Mouse (Mus musculus): ENCODE data around the gene Kcnk1. TPM values are rescaled to one million over a fixed set of nuclear protein-coding genes. Genes with fewer than 3 reads are reported as not detected.

Gene Kcnk1
- polyA plus RNA-seq, 1 experiment from 2014 or later, result 1.9 TPM

DNA sequence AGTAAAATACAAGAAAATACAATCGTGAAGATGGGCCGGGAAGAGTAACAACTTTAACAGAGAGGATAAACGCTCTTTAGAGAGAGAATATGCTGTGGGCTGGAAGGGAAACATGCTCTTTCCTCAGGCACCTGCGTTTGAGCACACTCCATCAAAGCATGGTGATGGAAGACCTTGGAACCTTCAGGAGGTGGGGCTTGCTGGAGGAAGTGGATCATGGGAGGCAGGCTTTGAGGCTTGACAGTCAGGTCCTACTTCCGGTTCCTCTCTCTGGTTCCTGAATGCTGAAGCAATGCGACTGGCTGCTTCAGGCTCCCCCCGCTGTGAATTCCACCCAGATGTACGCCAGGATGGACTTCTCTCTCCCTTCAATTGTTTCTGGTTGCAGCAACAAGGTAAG lies 34.9 kb upstream of the Kcnk1 start:
- Histone ChIP-seq H3K27ac (ENCODE audit: low read depth, low read length) (no peak overlapping the region), H3K4me2 (no peak overlapping the region), H3K4me1 (replicated peaks; ENCODE audit: control insufficient read depth, insufficient read depth, low read length) (no peaks in the 10 kb centered on the region), H3K27me3 (replicated peaks; ENCODE audit: control insufficient read depth, insufficient read depth, low read length) (peaks cover 15% of the 10 kb centered on the region), H3K36me3 (ENCODE audit: control insufficient read depth, insufficient read depth, low read length) (no peaks in the 10 kb centered on the region), H3K9ac (ENCODE audit: low read depth, low read length) (no peak overlapping the region), H3K9me3 (ENCODE audit: control insufficient read depth, low read length) (no peaks in the 10 kb centered on the region), H3K4me3 (ENCODE audit: low read depth, low read length) (no peak overlapping the region)
- DNase-seq (ENCODE audit: low spot score) (no peak), ATAC-seq (replicated peaks; ENCODE audit: low FRiP score) (no peak)
- 73% methylated on average over 8 of the region's 8 CpGs for WGBS

DNA sequence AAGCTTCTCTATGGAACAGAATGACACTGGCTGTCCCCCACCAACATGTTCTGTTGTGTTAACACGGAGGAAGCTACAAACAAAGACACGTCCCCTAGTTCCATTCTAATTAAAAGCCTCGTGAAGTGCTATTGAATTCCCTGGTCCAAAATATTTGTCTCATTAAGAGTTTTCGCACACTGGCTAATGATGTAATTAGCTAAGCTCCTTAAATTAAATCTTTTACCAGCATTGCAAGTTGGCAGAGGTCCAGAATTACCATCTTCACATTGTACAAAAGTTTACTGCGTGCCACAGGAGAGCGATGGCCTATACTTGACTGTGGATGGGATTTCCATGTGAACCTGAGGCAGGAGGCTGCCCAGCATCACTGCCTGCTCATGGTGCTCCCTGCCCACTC lies 33.2 kb upstream of the Kcnk1 start:
- H3K4me2 ChIP-seq, result no peak overlapping the region
- H3K9ac ChIP-seq (ENCODE audit: low read depth, low read length), result no peak overlapping the region
- ATAC-seq (replicated peaks; ENCODE audit: low FRiP score), result no peak
- no peak overlapping the region for H3K27ac ChIP-seq (ENCODE audit: low read depth, low read length)
- no peak overlapping the region for H3K4me3 ChIP-seq (ENCODE audit: low read depth, low read length)
- no peaks in the 10 kb centered on the region for H3K4me1 ChIP-seq (replicated peaks; ENCODE audit: control insufficient read depth, insufficient read depth, low read length)
- WGBS, result 80% methylated on average over 6 of the region's 6 CpGs
- DNase-seq (ENCODE audit: low spot score), result no peak
- H3K36me3 ChIP-seq (ENCODE audit: control insufficient read depth, insufficient read depth, low read length), result no peaks in the 10 kb centered on the region
- H3K9me3 ChIP-seq (ENCODE audit: control insufficient read depth, low read length), result no peaks in the 10 kb centered on the region
- peaks cover 18% of the 10 kb centered on the region for H3K27me3 ChIP-seq (replicated peaks; ENCODE audit: control insufficient read depth, insufficient read depth, low read length)

DNA sequence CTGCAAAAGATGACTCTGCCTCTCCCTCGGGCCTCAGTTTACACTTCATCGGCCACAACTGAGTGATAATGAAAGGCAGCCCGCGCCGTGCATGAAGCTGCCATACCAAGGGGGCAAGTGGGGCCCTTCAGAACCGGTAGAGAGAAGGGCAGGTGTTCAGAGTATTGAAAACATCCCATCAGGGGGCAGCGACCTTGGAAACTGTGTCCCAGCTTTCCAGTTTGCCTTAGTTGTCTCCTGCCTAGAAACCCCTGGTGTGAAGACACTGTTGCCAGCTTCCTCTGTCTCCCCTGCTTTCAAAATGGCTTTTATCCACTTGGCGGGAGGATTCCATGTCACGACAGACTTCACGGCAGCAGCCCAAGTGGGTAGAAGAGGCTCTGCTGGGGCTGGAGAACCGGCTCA lies 31.2 kb upstream of the Kcnk1 start:
- Histone ChIP-seq H3K36me3 (ENCODE audit: control insufficient read depth, insufficient read depth, low read length) (no peaks in the 10 kb centered on the region), H3K9me3 (ENCODE audit: control insufficient read depth, low read length) (no peaks in the 10 kb centered on the region), H3K4me3 (ENCODE audit: low read depth, low read length) (no peak overlapping the region), H3K4me2 (peak overlapping the region; percentile 16; the same call in 1 of the 2 replicates), H3K9ac (ENCODE audit: low read depth, low read length) (no peak overlapping the region), H3K4me1 (replicated peaks; ENCODE audit: control insufficient read depth, insufficient read depth, low read length) (no peaks in the 10 kb centered on the region), H3K27me3 (replicated peaks; ENCODE audit: control insufficient read depth, insufficient read depth, low read length) (peaks cover 18% of the 10 kb centered on the region), H3K27ac (ENCODE audit: low read depth, low read length) (no peak overlapping the region)
- 8% methylated on average over 11 of the region's 11 CpGs for WGBS
- ATAC-seq (replicated peaks; ENCODE audit: low FRiP score), result no peak
- DNase-seq (ENCODE audit: low spot score), result no peak

DNA sequence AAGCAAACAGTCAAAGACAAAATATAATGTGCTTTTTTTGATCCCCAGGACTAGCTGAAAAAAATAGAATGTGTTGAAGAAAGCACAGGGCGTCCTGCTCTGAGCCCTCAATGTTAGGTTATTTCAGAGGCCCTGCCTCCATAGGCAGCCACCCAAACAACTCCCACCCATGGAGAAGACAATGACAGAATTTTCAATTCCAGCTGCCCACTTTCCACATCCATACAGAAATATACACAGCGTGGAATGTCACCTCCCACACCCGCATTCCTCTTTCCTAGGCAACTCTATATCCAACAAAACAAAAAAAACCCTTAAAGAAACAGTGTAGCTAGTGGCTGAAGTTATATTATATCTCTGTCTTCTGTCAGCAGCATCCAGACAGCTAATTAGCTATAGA lies 23.6 kb upstream of the Kcnk1 start:
- H3K27me3 ChIP-seq (replicated peaks; ENCODE audit: control insufficient read depth, insufficient read depth, low read length), result no peaks in the 10 kb centered on the region
- H3K27ac ChIP-seq (ENCODE audit: low read depth, low read length), result no peak overlapping the region
- H3K4me2 ChIP-seq, result no peak overlapping the region
- H3K9ac ChIP-seq (ENCODE audit: low read depth, low read length), result no peak overlapping the region
- no peaks in the 10 kb centered on the region for H3K4me1 ChIP-seq (replicated peaks; ENCODE audit: control insufficient read depth, insufficient read depth, low read length)
- no peak overlapping the region for H3K4me3 ChIP-seq (ENCODE audit: low read depth, low read length)
- WGBS, result 65% methylated on average over 3 of the region's 3 CpGs
- DNase-seq (ENCODE audit: low spot score) (no peak), ATAC-seq (replicated peaks; ENCODE audit: low FRiP score) (no peak)
- no peaks in the 10 kb centered on the region for H3K36me3 ChIP-seq (ENCODE audit: control insufficient read depth, insufficient read depth, low read length)
- no peaks in the 10 kb centered on the region for H3K9me3 ChIP-seq (ENCODE audit: control insufficient read depth, low read length)

DNA sequence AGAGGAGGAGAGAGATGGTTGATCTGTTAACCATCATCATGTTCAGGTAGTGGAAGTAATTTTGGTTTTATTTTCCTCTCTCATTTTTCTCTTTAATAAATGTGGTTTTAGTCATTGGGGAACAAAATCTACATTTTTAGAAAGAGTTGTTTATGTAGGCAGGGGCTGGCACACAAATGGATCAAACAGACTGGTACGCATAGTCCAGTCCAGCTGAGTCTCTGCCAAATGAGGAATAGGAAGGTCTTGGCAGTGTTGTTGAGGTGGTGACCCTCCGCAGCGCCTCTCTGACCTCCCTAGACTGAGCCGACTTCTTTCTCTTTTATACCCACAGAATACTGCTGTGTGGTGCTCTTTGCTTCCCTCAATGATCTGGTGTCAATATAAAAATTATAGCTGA lies 19.0 kb upstream of the Kcnk1 start:
- ATAC-seq (replicated peaks; ENCODE audit: low FRiP score), result no peak
- H3K4me1 ChIP-seq (replicated peaks; ENCODE audit: control insufficient read depth, insufficient read depth, low read length), result no peaks in the 10 kb centered on the region
- no peak overlapping the region for H3K9ac ChIP-seq (ENCODE audit: low read depth, low read length)
- DNase-seq (ENCODE audit: low spot score), result no peak
- 85% methylated on average over 4 of the region's 4 CpGs for WGBS
- H3K4me2 ChIP-seq, result no peak overlapping the region
- no peaks in the 10 kb centered on the region for H3K9me3 ChIP-seq (ENCODE audit: control insufficient read depth, low read length)
- H3K36me3 ChIP-seq (ENCODE audit: control insufficient read depth, insufficient read depth, low read length), result no peaks in the 10 kb centered on the region
- H3K4me3 ChIP-seq (ENCODE audit: low read depth, low read length), result no peak overlapping the region
- no peak overlapping the region for H3K27ac ChIP-seq (ENCODE audit: low read depth, low read length)
- no peaks in the 10 kb centered on the region for H3K27me3 ChIP-seq (replicated peaks; ENCODE audit: control insufficient read depth, insufficient read depth, low read length)

DNA sequence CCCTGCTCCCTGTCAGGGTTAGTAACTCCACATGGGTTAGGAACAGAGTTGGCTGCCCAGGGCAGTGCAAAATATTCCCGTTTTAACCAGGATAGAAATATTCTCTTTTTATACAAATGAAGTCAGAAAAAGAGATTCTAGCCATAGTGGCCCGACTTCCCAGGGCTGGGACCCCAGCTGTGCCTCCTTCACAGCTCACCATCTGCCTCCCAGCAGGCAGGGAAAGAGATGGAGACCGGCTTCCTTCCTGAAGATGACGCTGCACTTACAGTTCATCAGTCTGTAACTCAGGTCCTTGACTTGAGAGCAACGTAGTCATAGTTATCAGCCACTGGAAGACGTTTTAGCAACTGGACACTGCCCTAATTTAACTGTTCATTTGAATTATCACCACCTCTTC lies 14.1 kb upstream of the Kcnk1 start:
- DNase-seq (ENCODE audit: low spot score) (no peak), ATAC-seq (replicated peaks; ENCODE audit: low FRiP score) (no peak)
- H3K36me3 ChIP-seq (ENCODE audit: control insufficient read depth, insufficient read depth, low read length), result no peaks in the 10 kb centered on the region
- no peak overlapping the region for H3K9ac ChIP-seq (ENCODE audit: low read depth, low read length)
- no peaks in the 10 kb centered on the region for H3K27me3 ChIP-seq (replicated peaks; ENCODE audit: control insufficient read depth, insufficient read depth, low read length)
- H3K4me3 ChIP-seq (ENCODE audit: low read depth, low read length), result no peak overlapping the region
- no peak overlapping the region for H3K27ac ChIP-seq (ENCODE audit: low read depth, low read length)
- no peaks in the 10 kb centered on the region for H3K4me1 ChIP-seq (replicated peaks; ENCODE audit: control insufficient read depth, insufficient read depth, low read length)
- H3K4me2 ChIP-seq, result no peak overlapping the region
- no peaks in the 10 kb centered on the region for H3K9me3 ChIP-seq (ENCODE audit: control insufficient read depth, low read length)
- 19% methylated on average over 6 of the region's 6 CpGs for WGBS

DNA sequence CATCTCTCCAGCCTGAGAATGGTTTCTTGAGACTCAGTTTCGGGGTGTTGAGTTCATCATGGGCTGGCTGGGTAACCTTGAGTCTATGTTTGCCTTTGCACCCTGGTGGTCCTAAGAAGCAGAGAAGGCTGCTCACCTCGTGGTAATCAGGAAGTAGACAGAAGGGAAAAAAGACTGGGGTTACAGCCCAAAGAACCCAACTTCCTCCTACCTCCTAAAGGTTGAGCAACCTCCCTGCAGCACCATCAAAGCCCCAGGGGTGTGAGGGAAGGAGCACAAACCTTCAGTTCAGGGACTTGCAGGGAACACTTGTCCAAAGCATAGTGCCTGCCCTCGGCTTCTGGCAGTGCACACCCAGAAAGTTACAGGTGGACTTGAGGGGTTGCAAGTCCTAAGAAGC lies 11.5 kb upstream of the Kcnk1 start:
- whole genome bisulfite sequencing, result 59% methylated on average over 3 of the region's 3 CpGs
- no peak overlapping the region for H3K27ac ChIP-seq (ENCODE audit: low read depth, low read length)
- ATAC-seq (replicated peaks; ENCODE audit: low FRiP score), result no peak
- H3K4me3 ChIP-seq (ENCODE audit: low read depth, low read length), result no peak overlapping the region
- no peaks in the 10 kb centered on the region for H3K36me3 ChIP-seq (ENCODE audit: control insufficient read depth, insufficient read depth, low read length)
- H3K27me3 ChIP-seq (replicated peaks; ENCODE audit: control insufficient read depth, insufficient read depth, low read length), result no peaks in the 10 kb centered on the region
- H3K9ac ChIP-seq (ENCODE audit: low read depth, low read length), result no peak overlapping the region
- no peaks in the 10 kb centered on the region for H3K9me3 ChIP-seq (ENCODE audit: control insufficient read depth, low read length)
- H3K4me2 ChIP-seq, result no peak overlapping the region
- no peaks in the 10 kb centered on the region for H3K4me1 ChIP-seq (replicated peaks; ENCODE audit: control insufficient read depth, insufficient read depth, low read length)
- no peak for DNase-seq (ENCODE audit: low spot score)

DNA sequence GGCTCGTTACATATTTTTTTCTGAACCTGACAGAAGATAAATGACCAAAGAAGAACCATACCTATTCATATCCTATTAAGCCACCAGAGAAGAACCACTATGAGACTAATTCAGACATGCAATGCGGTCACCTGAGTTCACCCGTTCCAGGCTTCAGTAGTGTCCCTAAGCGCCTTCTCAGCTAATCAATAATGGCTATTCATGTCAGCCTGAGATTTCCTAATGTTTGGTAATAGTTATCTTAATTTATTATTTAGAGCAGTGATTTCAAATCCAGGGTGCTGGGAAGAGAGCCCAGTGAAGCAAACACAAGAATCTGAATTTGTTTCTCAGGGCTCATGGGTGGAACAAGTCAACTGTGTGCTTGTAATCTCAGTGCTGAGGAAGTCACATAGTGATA lies 10.8 kb upstream of the Kcnk1 start:
- ATAC-seq (replicated peaks; ENCODE audit: low FRiP score) (no peak), DNase-seq (ENCODE audit: low spot score) (no peak)
- Histone ChIP-seq H3K27ac (ENCODE audit: low read depth, low read length) (no peak overlapping the region), H3K4me2 (no peak overlapping the region), H3K9ac (ENCODE audit: low read depth, low read length) (no peak overlapping the region), H3K9me3 (ENCODE audit: control insufficient read depth, low read length) (no peaks in the 10 kb centered on the region), H3K36me3 (ENCODE audit: control insufficient read depth, insufficient read depth, low read length) (no peaks in the 10 kb centered on the region), H3K4me1 (replicated peaks; ENCODE audit: control insufficient read depth, insufficient read depth, low read length) (no peaks in the 10 kb centered on the region), H3K4me3 (ENCODE audit: low read depth, low read length) (no peak overlapping the region), H3K27me3 (replicated peaks; ENCODE audit: control insufficient read depth, insufficient read depth, low read length) (no peaks in the 10 kb centered on the region)
- 86% methylated on average over 4 of the region's 4 CpGs for WGBS

DNA sequence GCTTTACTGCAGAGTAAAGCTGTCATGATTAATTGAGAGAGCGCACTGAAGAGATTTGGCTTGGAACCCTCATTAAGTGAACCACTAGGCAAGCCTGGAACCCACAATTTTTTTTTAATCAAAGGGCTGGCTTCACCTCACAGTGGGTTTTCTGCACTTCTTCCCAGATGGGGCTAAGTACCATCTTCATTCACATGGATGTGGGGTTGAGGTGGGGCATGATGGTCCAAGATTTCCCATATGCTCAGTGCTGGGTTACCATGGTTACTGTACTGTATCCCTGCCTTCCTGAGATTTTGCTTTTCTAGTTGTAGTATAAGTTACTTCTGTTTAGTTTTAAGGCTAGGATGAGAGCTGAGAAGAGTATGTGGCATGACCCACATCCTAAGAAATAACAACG lies 9.6 kb upstream of the Kcnk1 start:
- no peak for DNase-seq (ENCODE audit: low spot score)
- Histone ChIP-seq H3K4me2 (no peak overlapping the region), H3K27me3 (replicated peaks; ENCODE audit: control insufficient read depth, insufficient read depth, low read length) (no peaks in the 10 kb centered on the region; the same call in 1 of the 2 replicates), H3K9me3 (ENCODE audit: control insufficient read depth, low read length) (no peaks in the 10 kb centered on the region), H3K36me3 (ENCODE audit: control insufficient read depth, insufficient read depth, low read length) (no peaks in the 10 kb centered on the region), H3K27ac (ENCODE audit: low read depth, low read length) (no peak overlapping the region), H3K4me3 (ENCODE audit: low read depth, low read length) (no peak overlapping the region), H3K9ac (ENCODE audit: low read depth, low read length) (no peak overlapping the region), H3K4me1 (replicated peaks; ENCODE audit: control insufficient read depth, insufficient read depth, low read length) (no peaks in the 10 kb centered on the region)
- no peak for ATAC-seq (replicated peaks; ENCODE audit: low FRiP score)
- 92% methylated on average over 2 of the region's 2 CpGs for WGBS
